Mouse (Mus musculus) adrenal gland, adult 2 months (tissue): ENCODE results near the gene Slc8b1. TPM values are rescaled to one million over a fixed set of nuclear protein-coding genes. Genes with fewer than 3 reads are reported as not detected.
A peak's percentile ranks its signal among the peaks of the same experiment; 100 is the strongest.

Experiments
- DNase-seq: peaks from one replicate; pipeline ENCODE4 v3.0.0; 2021
- polyA plus RNA-seq: library from polyadenylated mRNA; depleted of rRNA; stranded (reverse); fragments of >200 nt; gene quantifications from 2 replicates; pipeline ENCODE4 v1.2.3, GENCODE M21; 2012; rRNA removed
- total RNA-seq, 2 experiments: library from RNA; stranded (reverse); gene quantifications; 2 replicates each; pipeline ENCODE4 v1.2.3; 2021

Gene Slc8b1
- total and polyA plus RNA-seq, 3 experiments, result 25.5 to 49.3 (median 46.3) TPM

DNA sequence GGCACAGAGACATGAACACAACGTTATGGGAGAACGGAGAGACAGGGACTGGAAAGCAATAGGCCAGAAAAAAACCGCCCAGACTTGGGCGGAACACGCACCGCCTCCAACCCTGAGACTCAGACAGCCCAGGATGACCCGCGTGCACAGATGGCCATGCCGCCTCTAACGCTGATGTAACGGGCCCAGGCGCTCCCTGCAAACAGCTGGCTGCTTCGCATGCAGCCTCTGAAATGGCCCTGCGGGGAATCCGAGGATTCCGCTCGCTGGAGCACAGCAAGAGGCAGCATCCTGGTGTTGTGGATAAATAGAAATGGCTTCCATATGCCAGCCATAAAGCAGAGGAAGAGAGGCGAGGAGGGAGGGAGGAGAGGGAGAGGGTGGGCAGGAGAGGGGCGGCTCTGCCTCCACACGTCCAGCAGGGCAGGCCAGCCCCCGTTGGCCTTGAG lies 56.3 kb downstream of the Slc8b1 start:
- DNase-seq, result peak; percentile 86

DNA sequence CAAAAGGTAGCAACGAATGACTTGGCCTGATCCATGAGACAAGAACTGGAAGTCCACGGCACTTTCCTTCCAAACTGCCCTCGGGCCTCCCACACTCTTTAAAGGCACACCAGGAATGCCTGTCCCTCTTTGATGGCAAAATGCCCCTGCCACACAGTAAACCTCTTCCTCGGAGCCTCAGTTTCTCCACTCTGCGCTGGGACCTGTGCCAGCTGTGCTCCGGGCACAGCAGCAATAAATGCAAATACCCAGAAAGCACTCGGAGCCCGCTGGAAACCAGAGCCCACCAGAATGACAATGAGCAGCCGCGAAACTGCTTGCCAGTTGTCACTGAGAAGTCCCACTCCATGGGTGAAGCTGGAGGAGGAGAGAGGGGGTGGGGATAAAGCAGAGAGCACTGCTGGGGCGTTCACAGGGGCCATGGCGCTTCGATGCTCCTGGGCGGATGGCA lies 56.8 kb downstream of the Slc8b1 start:
- DNase-seq, result peak; percentile 26

DNA sequence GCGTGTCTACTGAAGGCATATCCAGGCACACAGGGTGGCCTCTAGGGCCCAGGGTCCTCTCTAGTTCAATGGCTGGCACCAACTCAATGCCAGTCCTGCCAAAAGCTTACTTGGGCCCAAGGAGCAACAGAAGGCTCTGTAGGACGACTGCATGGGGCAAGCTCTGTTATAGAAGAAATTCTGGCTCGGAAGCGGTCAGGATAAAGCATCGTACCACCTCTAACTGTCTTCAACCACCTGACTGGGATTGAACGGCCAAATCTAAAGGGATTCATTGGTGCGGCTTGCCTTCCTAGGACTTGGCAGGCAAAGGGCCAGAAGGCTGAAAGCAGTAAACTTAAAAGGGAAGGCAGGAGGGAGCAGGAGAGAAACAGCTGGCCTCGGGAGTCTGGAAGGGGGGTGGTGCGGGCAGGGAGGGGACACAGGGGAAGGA lies 57.4 kb downstream of the Slc8b1 start:
- DNase-seq, result peak; percentile 49

DNA sequence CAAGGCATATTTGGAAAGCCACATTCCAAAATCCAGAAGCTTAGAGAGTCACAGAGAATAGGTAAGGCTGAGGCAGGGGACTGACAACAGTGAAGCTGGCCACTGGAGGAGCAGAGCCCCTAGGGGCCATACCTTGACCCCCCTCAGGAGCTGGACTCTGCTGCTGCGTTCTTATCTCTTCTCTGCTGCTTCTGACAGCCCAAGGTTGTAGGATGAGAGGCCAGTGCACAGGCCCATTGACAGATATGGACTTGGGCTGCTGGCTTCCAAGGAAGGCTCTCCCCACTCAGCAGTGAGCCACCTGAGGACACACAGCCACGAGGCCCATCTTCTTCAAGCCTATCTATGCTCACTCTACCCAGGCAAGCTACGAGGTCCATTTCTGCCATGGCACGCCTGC lies 58.0 kb downstream of the Slc8b1 start:
- DNase-seq, result peak; percentile 60

DNA sequence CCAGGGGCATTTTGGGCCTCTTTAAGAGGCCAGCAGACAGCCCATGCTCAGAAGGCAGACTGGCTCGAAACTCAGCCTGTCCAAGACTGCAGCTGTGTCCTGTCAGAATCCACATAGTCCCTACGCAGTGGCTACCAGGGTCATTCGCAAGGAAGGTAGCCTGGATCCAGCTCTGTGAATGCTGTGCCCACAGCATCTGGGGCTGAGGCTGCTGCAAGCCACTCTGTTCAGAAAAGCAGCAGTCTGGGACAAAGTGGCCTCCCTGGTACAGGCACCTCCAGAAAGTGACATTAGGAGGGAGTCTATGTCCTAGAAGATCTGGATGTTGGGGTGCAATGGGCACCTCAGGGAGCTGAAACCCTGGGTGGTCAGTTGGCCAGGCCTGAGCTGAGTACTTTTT lies 58.8 kb downstream of the Slc8b1 start:
- DNase-seq, result no peak

DNA sequence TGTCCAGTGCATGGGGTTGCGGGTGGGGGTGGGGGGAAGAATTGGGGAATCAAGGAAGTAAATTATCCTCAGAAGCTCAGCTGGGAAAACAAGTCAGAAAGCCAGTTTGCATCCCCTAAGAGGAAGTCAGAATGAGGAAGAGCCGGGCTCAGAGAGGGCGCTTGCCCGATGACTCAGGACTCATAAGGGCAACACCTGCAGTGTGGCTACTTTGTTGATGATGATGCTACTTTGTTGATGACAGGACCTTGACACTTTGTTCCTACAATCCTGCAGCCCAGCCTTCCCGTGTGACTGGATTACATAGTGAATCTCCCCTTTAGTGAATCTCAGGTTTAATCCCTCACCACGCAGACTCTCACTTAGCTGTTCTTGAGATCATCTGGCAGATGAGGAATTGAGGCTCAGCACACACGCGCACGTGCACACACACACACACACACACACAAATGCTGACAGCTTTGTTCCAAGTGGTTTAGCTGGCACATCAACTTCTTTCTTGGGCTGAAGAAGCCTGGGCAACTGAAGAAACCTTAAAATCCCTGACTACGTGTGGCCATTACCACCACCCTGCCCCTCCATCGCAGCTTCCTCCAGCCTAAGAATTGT lies 59.4 kb downstream of the Slc8b1 start:
- no peak for DNase-seq

DNA sequence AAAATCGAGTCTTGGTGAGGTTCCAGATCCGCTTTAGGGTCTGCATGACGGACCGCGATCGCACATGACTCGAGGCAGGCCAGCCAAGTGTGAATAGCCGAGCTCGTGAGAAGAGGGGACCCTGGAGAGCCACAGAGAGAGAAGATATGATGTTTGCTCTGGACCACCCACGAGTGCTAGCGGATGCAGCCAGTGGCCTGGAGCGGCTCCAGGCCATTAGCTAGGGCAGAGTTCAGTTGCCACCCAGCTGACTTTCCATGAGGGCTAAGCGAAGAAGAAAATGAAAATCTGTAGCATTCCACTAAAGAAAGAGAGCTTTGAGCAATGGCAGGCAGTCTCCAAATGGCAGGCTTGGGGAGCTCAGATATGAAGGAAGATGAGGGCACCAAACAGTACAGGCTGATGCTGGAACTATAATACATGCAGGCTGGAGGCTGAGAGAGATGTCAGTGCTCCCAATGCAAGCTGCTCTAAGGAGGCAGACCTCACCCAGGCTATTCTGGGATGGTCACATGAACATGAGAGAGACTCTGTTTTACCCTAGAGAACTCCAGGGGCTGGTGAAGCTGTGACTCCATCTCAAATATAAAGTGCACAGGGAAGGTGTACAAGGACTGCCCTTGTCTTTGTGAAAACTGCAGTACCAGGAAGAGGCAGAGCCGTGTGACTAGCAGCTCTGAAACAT lies 60.2 kb downstream of the Slc8b1 start:
- no peak for DNase-seq

DNA sequence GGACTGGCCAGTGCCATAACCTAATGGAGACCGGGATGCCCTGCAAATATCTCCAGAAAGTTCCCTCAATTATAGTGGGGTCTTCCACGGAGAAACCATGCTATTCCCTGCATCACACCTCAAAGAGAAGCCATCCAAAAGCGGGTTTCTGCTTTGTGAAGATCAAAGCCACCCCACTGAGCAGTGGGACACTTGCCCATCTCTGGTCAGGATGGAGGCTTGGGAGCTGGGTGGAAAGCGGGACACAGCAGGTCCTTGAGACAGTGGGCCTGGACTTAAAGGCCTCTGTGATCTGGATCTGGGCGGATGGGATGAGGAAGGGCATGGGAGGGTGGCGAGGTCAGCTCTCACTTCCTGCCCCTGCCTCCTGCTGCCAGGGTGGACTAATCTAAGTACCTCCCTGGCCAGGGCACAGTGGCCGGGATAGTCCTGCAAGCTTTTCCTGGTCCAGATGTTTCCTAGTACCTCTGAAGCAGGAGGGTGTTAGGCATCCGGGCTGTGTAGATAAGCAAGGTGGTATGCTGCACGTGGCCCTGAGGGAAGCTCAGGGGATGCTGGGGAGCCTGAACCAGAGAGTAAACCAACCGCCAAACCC lies 63.6 kb downstream of the Slc8b1 start:
- no peak for DNase-seq

DNA sequence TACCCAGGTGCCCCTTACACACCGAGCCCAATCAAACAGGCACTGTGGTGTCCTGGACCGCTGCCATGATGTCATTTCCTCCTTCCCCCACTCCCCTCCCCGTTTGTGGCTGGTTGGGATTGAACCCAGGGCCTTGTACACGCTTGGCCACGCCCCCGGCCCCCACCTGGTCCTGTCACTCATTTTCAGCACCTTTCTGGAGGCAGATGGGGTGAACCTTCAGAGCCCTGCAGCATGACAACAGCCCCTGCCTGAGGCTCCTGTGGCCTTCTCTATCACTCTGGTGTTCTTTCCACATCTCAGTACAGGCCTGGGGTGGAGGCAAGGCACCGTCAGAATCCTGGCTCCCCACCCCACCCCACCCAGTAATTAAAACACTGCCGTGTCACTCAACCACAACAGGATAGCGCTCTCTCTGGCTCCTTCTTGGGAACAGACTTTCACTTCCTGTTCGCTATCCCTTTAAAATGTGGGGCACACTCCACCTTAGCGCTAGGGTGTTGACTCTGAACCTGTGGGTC lies 65.9 kb downstream of the Slc8b1 start:
- DNase-seq, result no peak

DNA sequence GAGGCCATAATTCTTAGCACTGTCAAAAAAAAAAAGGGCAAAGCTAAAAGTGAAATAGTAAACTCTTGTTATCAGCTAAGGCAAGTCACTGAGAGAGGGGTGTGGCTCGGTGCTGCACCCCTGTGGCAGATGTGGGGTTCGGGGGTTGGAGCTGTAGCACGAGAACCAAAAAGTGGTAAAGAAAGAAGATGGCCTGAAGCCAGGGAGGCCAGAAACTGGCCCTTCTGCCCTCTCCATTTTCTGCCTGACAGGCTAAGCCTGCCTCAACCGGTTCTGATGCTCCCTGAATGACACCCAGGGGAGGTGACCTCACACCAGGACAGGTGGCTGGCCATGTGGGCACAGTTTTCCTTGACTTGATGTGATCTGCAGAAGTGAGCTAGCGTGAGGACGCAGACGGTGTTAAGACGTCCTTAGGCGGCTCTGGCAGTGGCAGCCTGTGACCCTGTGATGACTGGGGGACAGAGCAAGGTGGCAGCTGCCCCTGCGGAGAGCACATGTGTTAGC lies 67.0 kb downstream of the Slc8b1 start:
- no peak for DNase-seq

DNA sequence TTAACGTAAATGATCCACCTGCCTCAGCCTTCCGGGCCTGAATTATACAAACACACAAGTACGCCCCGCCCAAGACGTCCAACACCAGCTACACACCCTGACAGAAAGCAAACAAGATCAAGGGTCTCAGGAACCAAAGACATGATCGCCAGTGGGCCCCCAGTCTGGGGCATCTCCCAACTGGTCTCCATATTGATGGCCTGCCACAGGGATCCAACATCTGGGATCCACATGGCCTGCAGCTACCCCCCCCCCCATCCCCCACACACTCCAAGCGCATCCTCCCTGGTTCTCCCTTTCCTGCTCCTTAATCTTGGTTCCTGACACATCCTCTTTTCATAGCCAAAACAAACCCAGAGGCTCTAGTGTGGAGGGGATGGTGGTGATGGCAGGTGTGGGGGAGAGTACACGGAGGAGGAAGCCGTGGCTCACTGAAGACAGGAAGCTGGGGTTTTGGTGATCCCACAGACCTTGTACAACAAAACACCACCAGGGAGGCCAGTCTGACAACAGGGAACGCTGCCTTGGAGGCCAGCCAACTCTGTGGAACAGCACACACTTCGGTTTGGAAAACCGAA lies 67.6 kb downstream of the Slc8b1 start:
- peak; percentile 55 for DNase-seq

DNA sequence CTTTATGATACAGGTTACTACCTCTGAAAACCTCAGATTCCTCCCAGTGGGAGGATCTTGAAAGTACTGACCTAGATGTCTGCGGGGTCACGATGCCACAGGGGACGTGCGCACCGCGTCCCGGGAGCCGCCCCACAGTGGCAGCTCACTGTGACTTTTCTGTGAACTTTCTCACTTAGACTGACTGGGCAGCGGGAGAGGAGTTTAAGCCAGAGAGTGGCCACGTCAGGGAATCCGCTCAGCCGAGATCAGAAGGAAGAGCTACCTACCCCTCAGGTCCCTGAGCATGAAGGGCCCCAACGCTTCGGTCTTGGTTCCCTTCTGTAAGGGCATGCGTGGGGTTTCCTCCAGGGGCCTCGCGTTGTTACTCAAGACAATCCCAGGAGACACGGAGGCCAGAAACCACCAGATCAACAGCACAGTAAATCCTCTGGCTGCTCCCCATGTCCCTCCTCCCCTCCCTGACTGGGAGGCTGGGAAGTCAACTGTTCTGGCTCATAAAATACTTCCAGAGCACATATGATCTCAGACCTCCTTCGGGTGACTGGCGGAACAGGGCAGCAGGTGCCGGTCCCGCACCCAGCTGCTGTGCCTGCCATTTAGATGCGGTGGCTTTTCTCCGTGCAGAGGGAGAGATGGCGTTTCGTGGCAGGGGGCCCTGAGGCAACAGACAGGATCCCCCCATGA lies 68.4 kb downstream of the Slc8b1 start:
- DNase-seq, result peak; percentile 65

DNA sequence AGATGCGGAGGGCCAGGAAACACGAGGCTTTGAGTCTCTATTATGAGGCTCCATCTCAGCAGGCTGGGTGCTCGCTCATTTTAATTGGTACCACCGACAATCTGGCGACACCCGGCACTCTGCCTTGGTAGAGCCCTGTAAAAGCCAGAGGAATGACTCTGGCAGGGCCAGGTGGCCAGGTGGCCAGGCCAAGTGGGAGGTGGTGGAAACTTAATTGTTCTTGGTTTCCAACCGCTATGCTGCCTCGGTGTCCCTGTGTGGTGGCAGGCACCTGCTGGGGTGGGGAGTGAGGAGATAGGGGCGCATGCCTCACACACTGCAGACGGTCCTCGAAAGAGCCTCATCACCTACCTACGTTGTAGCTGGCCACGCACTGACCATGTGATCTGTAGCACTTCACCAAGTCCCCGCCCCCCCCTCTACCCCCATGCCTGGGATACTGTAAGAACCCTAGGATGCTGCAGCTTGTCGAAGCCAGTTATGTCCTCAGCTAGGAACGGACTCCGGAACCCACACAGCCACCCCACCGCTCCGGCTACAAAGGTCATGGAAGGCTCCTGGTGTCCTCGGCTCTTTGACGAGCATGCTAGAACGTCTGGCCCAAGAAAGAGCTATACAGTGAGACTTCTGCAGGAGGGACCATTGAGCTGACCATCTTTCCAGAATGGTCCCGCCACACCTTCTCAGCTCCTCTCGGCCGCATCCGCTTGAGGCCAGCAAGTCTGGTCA lies 69.1 kb downstream of the Slc8b1 start:
- no peak for DNase-seq

DNA sequence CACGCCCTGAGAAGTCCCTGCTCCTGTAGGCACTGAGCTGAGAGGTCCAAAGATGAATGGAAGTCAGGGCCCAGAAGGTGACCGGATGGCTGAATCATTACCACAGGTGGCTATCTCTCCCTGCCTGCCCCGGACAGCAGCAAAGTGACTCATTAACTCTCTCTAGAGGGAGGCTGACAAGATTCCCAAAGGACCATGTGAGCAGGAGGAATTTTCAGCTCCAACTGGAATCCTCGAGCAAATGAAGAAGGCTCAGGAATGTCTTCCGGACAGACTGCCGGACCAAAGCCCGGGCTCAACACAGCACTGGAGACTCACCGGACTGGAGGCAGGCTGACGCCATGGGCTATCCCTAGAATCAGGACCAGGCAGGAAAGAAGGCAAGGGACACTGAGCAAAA lies 71.0 kb downstream of the Slc8b1 start:
- DNase-seq, result no peak

DNA sequence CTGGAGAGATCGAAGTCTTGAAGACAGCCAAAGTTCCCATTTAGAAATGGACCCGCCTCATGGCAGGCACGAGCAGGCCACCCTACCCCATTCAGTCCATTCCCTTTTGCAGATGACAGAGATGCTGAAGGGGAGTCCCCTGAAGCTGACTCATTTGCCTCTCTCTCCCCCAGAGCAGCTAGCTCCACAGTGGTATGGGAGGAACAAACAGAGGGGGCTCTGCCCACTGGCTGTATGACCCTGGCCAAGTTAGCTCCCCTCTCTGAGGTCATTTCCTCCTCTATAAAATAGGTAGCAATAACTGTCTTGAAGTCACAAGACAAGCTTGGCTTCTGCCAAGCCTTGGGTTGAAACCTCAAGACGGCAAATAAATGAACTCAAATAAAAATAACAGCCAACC lies 72.5 kb downstream of the Slc8b1 start:
- no peak for DNase-seq

Other genes starting within 250 kb of the Slc8b1 start
- gene Lhx5, start 79.5 kb upstream of the Slc8b1 start, total RNA-seq, result not detected
- not detected in 2 replicates for gene Lhx5, start 79.5 kb upstream of the Slc8b1 start, polyA plus RNA-seq
- gene Sdsl, start 38.4 kb upstream of the Slc8b1 start, total RNA-seq, result 10 to 100 TPM; 46.3 to 71.9 TPM
- 114 and 115 TPM in 2 replicates for gene Sdsl, start 38.4 kb upstream of the Slc8b1 start, polyA plus RNA-seq
- under 1 TPM in 1 of 2 experiments, not detected in 1; 0.55 TPM for gene Sds, start 34.6 kb upstream of the Slc8b1 start, total RNA-seq
- gene Sds, start 34.6 kb upstream of the Slc8b1 start, polyA plus RNA-seq, result 1.2 TPM in 1 of 2 replicates, not detected in the other
- 10 to 100 TPM; 85.2 to 91.3 TPM for gene Plbd2, start 7.5 kb upstream of the Slc8b1 start, total RNA-seq
- gene Plbd2, start 7.5 kb upstream of the Slc8b1 start, polyA plus RNA-seq, result 70.2 and 92.9 TPM in 2 replicates
- 10 to 100 TPM; 38.1 to 51.3 TPM for gene Tpcn1, start 77.5 kb downstream of the Slc8b1 start, total RNA-seq
- gene Tpcn1, start 77.5 kb downstream of the Slc8b1 start, polyA plus RNA-seq, result 48.9 and 59.8 TPM in 2 replicates
- under 1 TPM; 0.29 to 0.55 TPM for gene Iqcd, start 77.8 kb downstream of the Slc8b1 start, total RNA-seq
- 0.29 and 0.49 TPM in 2 replicates for gene Iqcd, start 77.8 kb downstream of the Slc8b1 start, polyA plus RNA-seq
- 10 to 100 TPM; 11.6 to 22.7 TPM for gene Rita1, start 101.4 kb downstream of the Slc8b1 start, total RNA-seq
- 32.5 and 33.5 TPM in 2 replicates for gene Rita1, start 101.4 kb downstream of the Slc8b1 start, polyA plus RNA-seq
- gene Ddx54, start 101.6 kb downstream of the Slc8b1 start, total RNA-seq, result 10 to 100 TPM; 46.8 to 49.5 TPM
- 42.7 and 49.6 TPM in 2 replicates for gene Ddx54, start 101.6 kb downstream of the Slc8b1 start, polyA plus RNA-seq
- gene Cfap73, start 123.1 kb downstream of the Slc8b1 start, total RNA-seq, result 1 to 10 TPM in 1 of 2 experiments, not detected in 1; 1.6 TPM
- not detected in 2 replicates for gene Cfap73, start 123.1 kb downstream of the Slc8b1 start, polyA plus RNA-seq
- gene Rasal1, start 137.6 kb downstream of the Slc8b1 start, total RNA-seq, result 10 to 100 TPM in 1 of 2 experiments, 1 to 10 TPM in 1; 4.6 to 16.1 TPM
- gene Rasal1, start 137.6 kb downstream of the Slc8b1 start, polyA plus RNA-seq, result 19.0 and 19.2 TPM in 2 replicates
- gene Dtx1, start 200.8 kb downstream of the Slc8b1 start, total RNA-seq, result 10 to 100 TPM; 12.8 to 13.4 TPM
- gene Dtx1, start 200.8 kb downstream of the Slc8b1 start, polyA plus RNA-seq, result 28.5 and 28.6 TPM in 2 replicates
- under 1 TPM; 0.55 to 0.92 TPM for gene Oas2, start 238.7 kb downstream of the Slc8b1 start, total RNA-seq
- 3.5 and 3.7 TPM in 2 replicates for gene Oas2, start 238.7 kb downstream of the Slc8b1 start, polyA plus RNA-seq